Mouse (Mus musculus) megakaryocyte, embryonic 14.5 days (primary cell): ENCODE results near the gene Cand2.

Experiments used
- FLI1 ChIP-seq: IDR thresholded peaks from 2 replicates; pipeline ENCODE4 v1.6.1; 2012; ENCODE audit warnings: low read length, inconsistent platforms, mixed read lengths
- GATA1 ChIP-seq: IDR thresholded peaks from 3 replicates; pipeline ENCODE4 v1.6.1; 2012; ENCODE audit warnings: mixed read lengths, low read length, inconsistent platforms, borderline replicate concordance

DNA sequence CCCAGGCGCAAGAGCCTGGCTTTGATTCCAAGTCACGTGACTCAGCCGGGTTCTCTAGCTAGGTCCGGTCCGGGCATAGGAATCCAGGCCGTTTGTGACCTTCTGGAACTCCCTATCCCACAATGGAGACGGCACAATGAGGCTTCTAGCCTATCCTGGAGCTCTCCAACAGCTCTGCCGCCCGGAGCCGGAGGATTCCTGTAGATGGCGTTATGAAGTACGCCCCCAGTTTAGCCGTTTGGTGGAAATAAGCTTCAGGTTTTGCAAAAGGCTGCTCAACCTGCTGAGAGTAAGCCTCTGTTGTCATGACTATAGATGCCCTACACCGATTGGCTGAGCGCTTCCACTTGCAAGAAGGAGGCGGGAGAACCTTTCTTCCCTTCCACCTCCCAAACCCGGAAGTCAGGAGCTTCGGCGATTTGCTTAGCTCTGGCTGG, 63.8 kb downstream of the Cand2 start, which contains the start of gene Efcab12:
- TF ChIP-seq GATA1: no peak
- no peak for TF ChIP-seq FLI1
